Mouse (Mus musculus) monocyte, adult 5-6 weeks (primary cell): ENCODE results near the gene Ubxn10. TPM values are rescaled to one million over a fixed set of nuclear protein-coding genes. Genes with fewer than 3 reads are reported as not detected.

ENCODE experiments used
- ATAC-seq: fragments of 153-309, 156-312 bp; replicated peaks from 2 replicates; pipeline ENCODE4 v1.8.0; 2017; ENCODE audit warnings: mild to moderate bottlenecking; ENCODE audit not compliant: low TSS enrichment, insufficient number of reproducible peaks, severe bottlenecking, poor library complexity, low FRiP score
- total RNA-seq: library from RNA; stranded (forward); fragments of 200-1000, 200-491, 200-594 nt; gene quantifications from 3 replicates; pipeline ENCODE4 v1.2.3, GENCODE M21; 2017

Gene Ubxn10
- total RNA-seq, 1 experiment from 2014 or later = not detected

DNA sequence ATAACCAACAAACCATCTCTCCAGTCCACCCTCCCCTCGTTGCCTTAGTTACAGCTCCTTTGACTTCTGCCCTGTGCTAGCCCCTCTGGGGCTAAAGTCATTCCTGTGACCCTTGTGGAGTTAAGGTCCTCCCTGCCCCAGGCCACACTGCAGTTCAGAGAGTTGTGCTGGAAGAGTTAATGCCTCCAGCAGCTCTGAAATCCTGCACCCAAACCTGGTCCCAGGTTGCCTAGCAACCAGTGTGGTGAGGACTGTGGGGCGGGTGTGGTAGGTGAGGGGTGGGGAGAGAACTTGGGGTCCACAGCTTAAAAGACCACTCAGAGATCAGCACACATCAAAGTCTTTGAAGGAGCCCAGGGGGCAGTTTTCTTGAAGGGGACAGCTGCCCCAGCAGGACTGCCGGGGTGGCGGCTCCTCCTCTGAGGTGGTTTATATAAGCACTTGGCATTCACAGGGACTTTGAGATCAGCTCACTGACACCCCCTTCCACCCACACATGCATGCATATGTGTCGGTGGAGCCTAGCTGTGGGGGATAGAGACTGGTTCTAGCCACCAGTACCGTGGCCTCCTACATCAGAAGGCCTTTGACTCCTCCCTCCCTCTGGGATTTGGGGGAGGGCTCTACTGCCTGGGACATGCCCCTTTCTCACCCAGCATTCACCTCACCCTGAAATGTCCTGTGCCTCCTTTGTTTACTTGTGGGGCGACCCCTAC, 2.3 kb upstream of the Ubxn10 start:
- no peak for ATAC-seq

DNA sequence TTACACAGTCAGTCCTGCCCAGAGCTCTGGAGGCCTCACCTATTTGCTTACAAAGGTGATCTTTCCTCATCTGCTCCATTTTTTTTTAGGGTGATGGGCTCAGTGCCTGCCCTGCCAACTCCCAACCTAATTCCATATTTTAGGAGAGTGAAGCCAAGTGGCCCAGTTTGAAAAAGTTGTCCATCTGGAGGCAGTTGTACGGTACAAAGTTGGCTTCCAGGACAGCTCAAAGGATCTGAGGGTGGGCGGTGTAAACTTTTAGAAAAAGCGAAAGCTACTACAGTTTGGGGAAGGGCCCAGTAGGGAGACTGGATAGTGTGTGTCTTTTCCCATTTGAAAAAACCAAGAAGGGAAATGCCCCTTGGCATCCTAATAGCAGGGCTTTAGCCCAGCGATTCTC, 2.1 kb downstream of the Ubxn10 start:
- no peak for ATAC-seq

DNA sequence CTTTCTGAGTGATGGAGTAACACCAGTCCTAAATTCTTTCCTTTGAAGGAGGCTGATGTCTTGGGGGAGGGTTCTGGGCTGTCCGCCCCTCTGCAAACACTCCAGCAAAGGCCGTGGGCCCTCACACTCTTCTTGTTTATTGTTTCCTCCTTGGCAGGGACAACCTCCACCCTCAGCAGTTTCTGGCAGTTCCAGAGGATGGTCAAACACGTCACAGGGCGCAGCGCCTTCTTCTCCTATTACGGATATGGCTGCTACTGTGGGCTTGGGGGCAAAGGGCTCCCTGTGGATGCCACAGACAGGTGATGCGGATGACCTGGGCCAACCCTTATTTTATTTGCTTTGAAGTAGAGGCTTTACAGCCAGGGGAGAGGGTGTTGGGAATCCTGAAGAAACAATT, 2.9 kb downstream of the Ubxn10 start:
- no peak for ATAC-seq

DNA sequence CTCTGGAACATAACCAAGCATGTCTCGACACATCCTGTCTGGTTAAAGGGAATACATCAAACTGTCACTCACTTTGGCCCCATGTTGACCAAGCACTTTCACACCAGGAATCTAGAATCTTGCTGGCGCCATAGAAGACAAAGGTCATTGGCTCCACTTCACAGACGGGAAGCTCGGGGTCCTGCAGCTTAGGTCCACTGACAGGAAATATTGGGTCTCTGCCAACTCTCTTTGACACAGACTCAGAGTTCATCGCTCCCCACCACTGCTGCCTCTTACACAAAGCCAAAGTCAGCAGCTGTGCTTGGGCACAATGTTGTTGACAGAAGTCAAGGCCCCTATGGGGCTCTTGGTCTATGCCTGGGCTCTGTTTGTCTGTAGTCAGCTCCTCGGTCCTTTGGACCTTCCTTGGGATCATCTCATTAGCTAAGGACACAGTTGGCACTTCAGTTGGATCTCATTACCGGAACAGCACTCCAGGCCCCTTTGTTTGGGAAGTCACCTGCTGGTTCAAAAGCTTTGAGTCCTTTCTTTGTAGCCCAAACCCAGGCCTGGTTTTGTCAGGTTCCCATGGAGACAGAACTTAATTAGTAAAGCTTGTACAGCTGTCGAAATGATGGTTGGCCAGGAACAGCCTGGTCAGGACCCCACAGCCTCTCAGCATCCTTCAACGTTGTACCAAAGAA, 7.8 kb downstream of the Ubxn10 start:
- no peak for ATAC-seq

GRCm38 (mm10) chr4:138725751-138726150, 11.2 kb downstream of the Ubxn10 start:
- ATAC-seq = no peak

DNA sequence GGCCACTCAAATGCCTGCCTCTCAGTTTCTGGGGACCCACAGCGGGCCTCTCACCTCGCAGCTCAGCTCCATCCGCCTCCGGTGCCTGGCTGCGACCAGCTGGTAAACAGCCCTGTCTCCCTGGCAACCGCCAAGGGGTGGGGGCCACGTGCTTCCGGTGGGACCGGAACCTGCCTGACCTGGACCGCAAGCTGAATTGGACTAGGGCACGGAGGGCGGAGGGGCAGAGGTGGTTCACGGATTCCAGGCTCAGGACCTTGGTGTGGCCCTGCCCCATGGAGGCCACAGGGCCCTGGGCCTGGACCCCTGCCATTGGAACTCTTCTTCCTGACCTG, 11.9 kb downstream of the Ubxn10 start:
- no peak for ATAC-seq

DNA sequence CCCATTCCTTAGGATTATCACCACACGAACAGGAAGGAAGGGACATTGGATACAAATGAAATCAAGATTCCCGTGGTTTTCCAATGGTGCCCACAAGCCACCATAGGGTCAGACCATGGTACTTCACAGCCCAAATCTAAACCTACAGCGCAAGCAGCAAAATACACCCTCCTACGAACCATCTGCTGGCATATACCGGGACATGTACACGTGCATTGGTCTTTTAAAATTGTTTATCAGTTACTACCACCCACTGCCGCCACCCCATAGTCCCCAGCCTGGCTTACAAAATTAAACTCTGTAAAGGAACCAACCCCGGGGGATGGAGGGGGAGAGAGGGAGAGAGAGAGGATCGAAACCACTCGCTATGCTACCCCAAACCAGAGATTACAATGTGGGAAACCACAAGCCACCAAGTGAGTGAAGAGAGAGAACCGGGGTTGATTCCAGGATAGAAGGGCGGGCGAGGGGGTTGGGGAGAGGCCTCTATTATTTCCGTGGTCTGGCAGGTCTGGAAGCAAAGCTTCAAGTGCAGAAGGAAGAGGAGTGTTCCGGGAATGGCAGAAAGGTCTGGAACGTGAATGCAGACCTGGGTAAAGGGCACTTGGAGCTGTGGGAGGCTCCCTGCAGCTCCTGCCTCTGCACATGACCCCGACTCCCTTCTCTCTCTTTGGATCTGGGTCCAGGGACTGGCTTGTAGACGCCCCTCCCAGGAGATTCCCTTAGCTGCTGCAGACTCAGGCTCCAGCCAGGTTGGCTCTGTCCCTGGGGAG, 12.4 kb downstream of the Ubxn10 start, which contains the start of gene Pla2g2c:
Pla2g2c (plus strand) TSS at position 439 of the 773 bp plus-strand sequence.
- no peak for ATAC-seq

- no peak for ATAC-seq
Measured at GRCm38 (mm10) chr4:138723493-138724281, 13.3 kb downstream of the Ubxn10 start.

DNA sequence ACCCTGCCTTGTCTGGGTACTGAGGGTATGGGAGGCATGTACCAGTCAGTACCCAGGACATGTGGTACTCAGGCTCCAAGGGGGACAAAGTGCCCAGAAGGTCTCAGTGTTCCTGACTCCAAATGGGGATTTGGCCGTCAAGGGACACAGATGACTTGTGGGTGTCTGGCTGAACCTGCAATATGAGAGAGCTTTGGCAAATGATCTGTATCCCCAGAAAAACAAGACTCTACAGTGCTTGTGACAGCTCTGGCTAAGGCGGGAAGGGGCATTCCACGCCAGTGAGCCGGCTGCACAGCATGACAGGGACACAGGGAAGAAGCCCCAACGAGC, 17.7 kb downstream of the Ubxn10 start:
- no peak for ATAC-seq

GRCm38 (mm10) chr4:138718586-138719263, 18.2 kb downstream of the Ubxn10 start:
- ATAC-seq = no peak

GRCm38 (mm10) chr4:138716697-138717096, 20.3 kb downstream of the Ubxn10 start:
- no peak for ATAC-seq

- no peak for ATAC-seq
Measured at GRCm38 (mm10) chr4:138714186-138714585, 22.8 kb downstream of the Ubxn10 start.

- ATAC-seq = no peak
Measured at GRCm38 (mm10) chr4:138712621-138713020, 24.3 kb downstream of the Ubxn10 start.

DNA sequence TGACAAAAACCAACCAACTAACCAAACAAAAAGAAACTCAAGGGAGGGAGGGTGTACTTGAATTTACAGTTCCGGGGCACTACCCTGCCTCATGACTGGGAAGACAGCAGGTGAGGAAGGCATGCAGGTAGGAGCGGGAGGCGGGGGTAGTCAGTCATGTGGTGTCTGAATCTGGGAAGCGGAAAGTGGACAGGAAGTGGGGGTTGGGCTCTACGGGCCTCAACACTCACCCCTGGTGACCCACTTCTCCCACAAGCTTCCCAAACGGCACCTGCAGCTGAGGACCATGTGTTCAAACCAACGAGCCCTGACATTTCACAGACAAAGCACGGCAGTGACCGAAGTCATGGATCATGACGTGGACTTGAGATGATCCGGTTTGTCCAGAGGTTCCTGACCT, 24.9 kb downstream of the Ubxn10 start:
- ATAC-seq = no peak

DNA sequence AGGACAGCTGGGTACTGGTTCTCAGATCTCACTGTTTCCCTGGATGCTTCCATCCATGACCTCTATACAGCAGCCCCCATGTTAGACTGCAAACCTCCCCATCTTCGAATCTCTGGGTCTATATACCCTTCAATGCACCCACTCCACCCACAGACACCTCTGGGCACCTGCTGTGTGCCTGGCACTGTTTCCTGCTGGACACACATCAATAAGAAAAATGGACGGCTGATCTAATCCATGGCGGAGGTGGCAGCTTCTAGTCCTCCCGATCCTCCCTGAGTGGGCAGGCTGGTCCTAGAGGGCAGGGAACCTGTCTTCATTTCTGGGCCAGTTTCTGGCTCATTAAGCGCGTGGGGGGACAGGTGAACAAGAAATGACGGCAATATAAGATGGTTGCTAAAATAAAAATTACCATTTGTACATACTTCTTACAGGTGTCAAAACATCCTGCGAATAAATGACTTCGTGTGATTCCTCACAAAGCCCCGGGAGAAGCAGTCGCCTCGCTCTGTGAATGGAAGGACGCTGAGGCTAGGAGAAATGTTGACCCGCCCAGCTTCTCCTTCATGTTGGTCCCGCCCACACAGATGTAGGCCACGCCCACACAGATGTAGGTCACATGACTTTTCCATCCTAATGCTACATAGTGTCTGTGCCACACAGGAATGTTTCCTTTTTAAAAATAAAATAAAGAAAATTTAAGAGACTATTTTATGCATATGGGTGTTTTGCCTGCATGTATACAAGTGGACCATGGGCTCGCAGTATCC, 25.7 kb downstream of the Ubxn10 start:
- no peak for ATAC-seq

GRCm38 (mm10) chr4:138710633-138711032, 26.3 kb downstream of the Ubxn10 start:
- no peak for ATAC-seq

GRCm38 (mm10) chr4:138709944-138710343, 27.0 kb downstream of the Ubxn10 start:
- ATAC-seq = no peak

DNA sequence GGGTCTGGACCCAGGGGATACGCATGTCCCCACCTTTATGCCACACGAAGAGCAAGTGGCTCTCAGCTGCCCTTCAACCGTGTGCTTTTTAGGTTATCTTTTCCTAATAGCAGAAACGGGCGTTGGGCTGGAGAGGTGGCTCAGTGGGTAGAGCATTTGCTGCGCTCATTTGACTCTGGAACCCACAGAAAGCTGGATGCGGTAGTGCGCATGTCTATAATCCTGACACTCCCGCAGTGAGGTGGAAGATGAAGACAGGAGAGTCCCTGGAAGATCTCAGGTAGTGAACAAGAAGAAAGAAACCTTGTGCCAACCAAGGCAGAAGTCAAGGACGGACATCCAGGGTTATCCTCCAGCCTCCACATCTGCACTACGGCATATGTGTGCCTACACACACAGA, 27.7 kb downstream of the Ubxn10 start:
- no peak for ATAC-seq
